Mouse (Mus musculus) limb, embryonic 11.5 days (tissue): ENCODE results near the gene Gm10563. TPM values are rescaled to one million over a fixed set of nuclear protein-coding genes. Genes with fewer than 3 reads are reported as not detected.
"Not testable (repeated sequence)": the region's sequence is repeated elsewhere in the genome, so short reads cannot be mapped to it uniquely, and the experiment has no call there.

ENCODE experiments used
- ATAC-seq: fragments of 200-750 bp; cut with Nextera tagmentation; 2 replicates; pipeline ENCODE4 v1.8.0; 2017; ENCODE audit warnings: low read depth; ENCODE audit not compliant: insufficient number of reproducible peaks, low FRiP score, low TSS enrichment
- DNase-seq: peaks from one replicate; pipeline ENCODE4 v3.0.0-alpha.2; 2015; ENCODE audit warnings: low spot score
- H3K27ac ChIP-seq: fragments of 300-500 bp; sonication (generic); replicated peaks from 2 replicates; pipeline ENCODE4 v1.5.1; 2014; ENCODE audit warnings: low read depth, mild to moderate bottlenecking, low read length
- H3K27me3 ChIP-seq: fragments of 300-500 bp; sonication (generic); 2 replicates; pipeline ENCODE4 v1.6.1; 2014; ENCODE audit warnings: mild to moderate bottlenecking, low read length, mixed read lengths; ENCODE audit not compliant: control insufficient read depth, insufficient read depth
- H3K36me3 ChIP-seq: fragments of 300-500 bp; sonication (generic); 2 replicates; pipeline ENCODE4 v1.6.1; 2014; ENCODE audit warnings: mild to moderate bottlenecking, low read length, moderate library complexity, mixed read lengths; ENCODE audit not compliant: control insufficient read depth, insufficient read depth
- H3K4me1 ChIP-seq: fragments of 300-500 bp; sonication (generic); 2 replicates; pipeline ENCODE4 v1.6.1; 2014; ENCODE audit warnings: low read length, mixed read lengths; ENCODE audit not compliant: control insufficient read depth, insufficient read depth
- H3K4me2 ChIP-seq: fragments of 300-500 bp; sonication (generic); 2 replicates; pipeline ENCODE4 v1.6.1; 2014; ENCODE audit warnings: low read depth, mild to moderate bottlenecking, moderate library complexity; ENCODE audit not compliant: severe bottlenecking
- H3K4me3 ChIP-seq: fragments of 300-500 bp; sonication (generic); 2 replicates; pipeline ENCODE4 v1.5.1; 2014; ENCODE audit warnings: low read depth, low read length
- H3K9ac ChIP-seq: fragments of 300-500 bp; sonication (generic); 2 replicates; pipeline ENCODE4 v1.6.1; 2014; ENCODE audit warnings: mild to moderate bottlenecking, low read length
- H3K9me3 ChIP-seq: fragments of 300-500 bp; sonication (generic); 2 replicates; pipeline ENCODE4 v1.6.1; 2016; ENCODE audit warnings: low read length; ENCODE audit not compliant: control insufficient read depth
- WGBS: fragments of 180-500 bp; shearing (Covaris S2); extraction: QIAGEN DNeasy Blood & Tissue Kit; methylation state at CpG from one replicate; pipeline ENCODE4 v1.1.7; 2014; 5-methylcytosine and 5-hydroxymethylcytosine counted together
- polyA plus RNA-seq: library from polyadenylated mRNA; unstranded; fragments of >200 nt; fragmentation: Nextera tagmentation; extraction: Ambion mirVana; gene quantifications from 2 replicates; pipeline ENCODE4 v1.2.1, GENCODE M21; 2014

Gene Gm10563
- polyA plus RNA-seq, 1 experiment from 2014 or later, result not detected

- Histone ChIP-seq H3K4me2 (no peak overlapping the region), H3K27ac (no peak overlapping the region), H3K27me3 (no peaks in the 10 kb centered on the region), H3K4me3 (no peak overlapping the region), H3K9me3 (no peaks in the 10 kb centered on the region), H3K4me1 (no peaks in the 10 kb centered on the region), H3K36me3 (peaks cover 4% of the 10 kb centered on the region; the same call in 1 of the 2 replicates), H3K9ac (no peak overlapping the region)
- DNase-seq, result no peak
- ATAC-seq, result no peak
- 90% methylated on average over 5 of the region's 5 CpGs for WGBS
These were observed 67.5 kb downstream of the Gm10563 start for GRCm38 (mm10) chr4:155577741-155578140.

DNA sequence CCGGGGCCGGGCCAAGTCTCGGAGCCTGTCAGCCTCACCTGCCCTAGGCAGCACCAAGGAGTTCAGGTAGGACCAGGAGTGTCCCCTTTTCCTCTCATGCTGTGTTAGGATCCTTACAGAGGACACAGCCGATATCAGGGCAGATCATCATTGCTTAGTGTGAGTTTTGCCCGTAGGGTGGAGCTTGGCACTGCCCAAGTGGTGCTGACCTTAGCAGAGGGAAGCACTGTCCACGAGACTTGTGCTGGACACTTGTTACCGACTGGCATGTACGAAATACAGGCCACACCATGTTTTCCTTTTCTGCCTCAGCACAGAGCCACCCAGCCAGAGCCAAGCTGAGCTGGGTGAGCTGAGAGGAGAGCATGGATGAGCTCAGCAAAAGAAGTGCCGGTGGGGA is 68.1 kb downstream of the Gm10563 start:
- 94% methylated on average over 9 of the region's 9 CpGs for WGBS
- Histone ChIP-seq H3K4me1 (no peaks in the 10 kb centered on the region), H3K27ac (no peak overlapping the region), H3K9me3 (no peaks in the 10 kb centered on the region), H3K4me3 (no peak overlapping the region), H3K9ac (no peak overlapping the region), H3K4me2 (no peak overlapping the region), H3K27me3 (no peaks in the 10 kb centered on the region), H3K36me3 (peaks cover 4% of the 10 kb centered on the region; the same call in 1 of the 2 replicates)
- ATAC-seq, result no peak
- no peak for DNase-seq

DNA sequence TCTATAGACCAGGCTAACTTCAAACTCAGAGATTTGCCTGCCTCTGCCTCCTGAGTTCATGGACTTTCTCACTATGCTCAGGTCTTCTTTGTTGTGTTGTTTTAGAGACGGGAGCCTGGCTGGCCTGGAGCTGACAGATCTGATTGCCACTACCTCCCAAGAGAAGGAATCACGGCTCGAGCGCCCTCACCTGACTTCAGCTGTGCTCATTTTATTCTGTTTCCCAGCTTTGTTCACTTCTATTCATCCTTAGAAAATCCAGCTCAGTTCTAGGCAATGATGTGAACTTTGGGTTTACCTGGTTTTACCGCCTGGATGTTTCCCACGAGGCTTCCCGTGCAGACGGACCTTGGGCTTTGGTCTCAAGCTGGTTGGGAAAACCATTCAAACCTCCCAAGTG is 69.7 kb downstream of the Gm10563 start:
- Histone ChIP-seq H3K36me3 (peaks cover 4% of the 10 kb centered on the region; the same call in 1 of the 2 replicates), H3K27me3 (no peaks in the 10 kb centered on the region), H3K9ac (no peak overlapping the region), H3K4me1 (no peaks in the 10 kb centered on the region), H3K4me3 (no peak overlapping the region), H3K27ac (no peak overlapping the region), H3K9me3 (no peaks in the 10 kb centered on the region), H3K4me2 (no peak overlapping the region)
- 95% methylated on average over 8 of the region's 8 CpGs for WGBS
- DNase-seq (no peak), ATAC-seq (no peak)

DNA sequence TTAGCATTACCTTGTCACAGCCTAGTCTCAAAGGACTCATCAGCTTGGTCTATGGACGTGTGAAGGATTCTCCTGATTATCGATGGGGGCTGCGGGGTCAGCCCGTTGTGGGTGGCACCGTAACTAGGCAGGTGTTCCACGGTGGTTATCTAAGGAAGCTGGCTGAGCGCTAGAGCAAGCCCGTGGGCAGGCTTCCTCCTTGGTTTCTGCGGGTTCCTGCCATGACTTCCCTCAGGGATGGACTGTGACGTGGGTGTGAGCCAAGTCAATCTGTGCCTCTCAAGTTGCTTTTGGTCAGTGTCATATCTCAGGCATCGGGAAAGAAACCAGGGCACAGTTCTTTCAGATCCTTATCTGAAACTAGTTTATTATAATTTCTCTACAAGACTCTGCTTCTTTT is 70.3 kb downstream of the Gm10563 start:
- ATAC-seq, result no peak
- no peaks in the 10 kb centered on the region for H3K4me1 ChIP-seq
- no peak overlapping the region for H3K4me3 ChIP-seq
- no peaks in the 10 kb centered on the region for H3K27me3 ChIP-seq
- WGBS, result 92% methylated on average over 11 of the region's 11 CpGs
- H3K9ac ChIP-seq, result no peak overlapping the region
- H3K9me3 ChIP-seq, result no peaks in the 10 kb centered on the region
- H3K4me2 ChIP-seq, result no peak overlapping the region
- H3K36me3 ChIP-seq, result peaks cover 4% of the 10 kb centered on the region; the same call in 1 of the 2 replicates
- H3K27ac ChIP-seq, result no peak overlapping the region
- DNase-seq, result no peak

DNA sequence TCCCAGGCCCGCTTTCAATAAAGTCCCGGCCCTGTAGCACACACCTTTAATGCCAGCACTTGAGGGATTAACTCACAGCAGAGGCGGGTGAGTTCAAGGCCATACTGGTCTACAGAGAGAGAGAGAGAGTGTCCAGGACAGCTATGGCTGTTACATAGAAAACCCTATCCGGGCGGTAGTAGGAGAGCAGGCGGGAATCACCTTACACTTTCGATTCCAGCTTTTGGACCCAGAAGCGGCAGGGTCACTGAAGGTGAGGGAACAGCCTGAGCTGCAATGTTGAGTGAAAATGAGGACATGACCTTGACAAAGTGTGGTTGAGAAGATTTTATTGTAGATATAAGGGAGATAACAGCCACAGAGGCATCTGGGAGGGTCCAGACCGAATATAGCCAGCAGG is 71.3 kb downstream of the Gm10563 start:
- ATAC-seq, result no peak
- H3K4me1 ChIP-seq, result no peaks in the 10 kb centered on the region
- H3K36me3 ChIP-seq, result peaks cover 4% of the 10 kb centered on the region; the same call in 1 of the 2 replicates
- H3K4me2 ChIP-seq, result no peak overlapping the region
- WGBS, result 91% methylated on average over 9 of the region's 9 CpGs
- DNase-seq, result no peak
- H3K27ac ChIP-seq, result no peak overlapping the region
- H3K9ac ChIP-seq, result no peak overlapping the region
- H3K4me3 ChIP-seq, result no peak overlapping the region
- H3K9me3 ChIP-seq, result no peaks in the 10 kb centered on the region
- no peaks in the 10 kb centered on the region for H3K27me3 ChIP-seq

DNA sequence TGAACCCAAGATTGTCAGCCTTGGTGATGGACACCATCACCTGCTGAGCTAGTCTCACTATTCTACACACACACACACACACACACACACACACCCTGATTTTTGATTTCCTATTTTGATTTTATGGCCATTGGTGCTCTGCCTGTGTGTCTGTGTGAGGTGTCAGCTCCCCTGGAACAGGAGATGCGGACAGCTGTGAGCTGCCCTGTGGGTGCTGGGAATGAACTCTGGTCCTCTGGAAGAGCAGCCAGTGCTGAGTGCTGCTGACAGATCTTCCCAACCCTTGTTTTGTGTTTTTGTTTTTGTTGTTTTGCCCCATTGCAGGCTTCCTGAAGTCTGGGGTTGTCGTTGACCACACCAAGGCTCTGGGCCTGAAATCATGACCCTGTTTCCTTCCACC is 72.1 kb downstream of the Gm10563 start:
- WGBS, result 90% methylated on average over 2 of the region's 2 CpGs
- Histone ChIP-seq H3K4me3 (no peak overlapping the region), H3K4me2 (no peak overlapping the region), H3K9ac (no peak overlapping the region), H3K27me3 (no peaks in the 10 kb centered on the region), H3K9me3 (no peaks in the 10 kb centered on the region), H3K36me3 (peaks cover 4% of the 10 kb centered on the region; the same call in 1 of the 2 replicates), H3K4me1 (no peaks in the 10 kb centered on the region), H3K27ac (no peak overlapping the region)
- ATAC-seq (no peak), DNase-seq (no peak)

GRCm38 (mm10) chr4:155571442-155571841 is 73.8 kb downstream of the Gm10563 start:
- no peak for DNase-seq
- no peak overlapping the region for H3K4me3 ChIP-seq
- no peaks in the 10 kb centered on the region for H3K36me3 ChIP-seq
- H3K27ac ChIP-seq, result no peak overlapping the region
- no peak overlapping the region for H3K9ac ChIP-seq
- no peaks in the 10 kb centered on the region for H3K27me3 ChIP-seq
- WGBS, result 76% methylated on average over 2 of the region's 2 CpGs
- no peak for ATAC-seq
- H3K4me1 ChIP-seq, result no peaks in the 10 kb centered on the region; the same call in 1 of the 2 replicates
- H3K4me2 ChIP-seq, result no peak overlapping the region
- no peaks in the 10 kb centered on the region for H3K9me3 ChIP-seq

GRCm38 (mm10) chr4:155570315-155570714 is 74.9 kb downstream of the Gm10563 start:
- not testable (repeated sequence) for H3K4me2 ChIP-seq, H3K4me1 ChIP-seq, H3K4me3 ChIP-seq, ATAC-seq, H3K27ac ChIP-seq, DNase-seq, H3K9me3 ChIP-seq, H3K9ac ChIP-seq, H3K27me3 ChIP-seq, H3K36me3 ChIP-seq
- WGBS, result 94% methylated on average over 11 of the region's 11 CpGs

DNA sequence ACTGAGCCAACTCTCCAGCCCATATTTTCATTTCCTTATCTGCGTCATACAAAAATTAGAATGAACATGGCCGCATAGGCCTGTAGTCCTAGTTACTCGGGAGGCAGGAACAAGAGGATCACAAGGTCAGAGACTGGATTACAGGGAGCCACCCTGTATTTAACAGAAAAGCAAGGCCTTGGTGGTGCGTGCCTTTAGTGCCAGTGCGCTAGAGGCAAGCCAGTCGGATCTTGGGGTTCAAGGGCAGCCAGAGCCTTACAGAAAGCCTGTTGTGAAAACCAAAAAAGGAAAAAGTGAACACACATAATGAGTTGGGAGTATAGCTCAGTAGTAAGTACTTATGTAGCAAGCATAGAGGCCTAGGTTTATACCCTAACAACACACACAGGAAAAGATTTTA is 75.4 kb downstream of the Gm10563 start:
- 90% methylated on average over 6 of the region's 6 CpGs for WGBS
- no peaks in the 10 kb centered on the region for H3K36me3 ChIP-seq
- no peak overlapping the region for H3K9ac ChIP-seq
- H3K27ac ChIP-seq, result no peak overlapping the region
- no peak overlapping the region for H3K4me2 ChIP-seq
- DNase-seq (no peak), ATAC-seq (no peak)
- H3K4me3 ChIP-seq, result no peak overlapping the region
- peaks cover 8% of the 10 kb centered on the region for H3K4me1 ChIP-seq
- no peaks in the 10 kb centered on the region for H3K9me3 ChIP-seq
- no peaks in the 10 kb centered on the region for H3K27me3 ChIP-seq
